Mouse (Mus musculus) E14TG2a.4 (cell line): ENCODE results near the gene Dnaic2.

Source experiments
- H3K27me3 ChIP-seq: 2 replicates; pipeline ENCODE4 v1.6.1; 2014; ENCODE audit warnings: low read length, control low read depth; ENCODE audit not compliant: insufficient read depth
- H3K36me3 ChIP-seq: 2 replicates; pipeline ENCODE4 v1.6.1; 2014; ENCODE audit warnings: low read length, control low read depth; ENCODE audit not compliant: insufficient read depth
- H3K4me1 ChIP-seq: replicated peaks from 2 replicates; pipeline ENCODE4 v1.6.1; 2014; ENCODE audit warnings: low read depth, low read length, control low read depth
- H3K4me3 ChIP-seq: replicated peaks from 2 replicates; pipeline ENCODE4 v1.5.1; 2014; ENCODE audit warnings: mild to moderate bottlenecking, low read length
- H3K9me3 ChIP-seq: 2 replicates; pipeline ENCODE4 v1.6.1; 2014; ENCODE audit warnings: low read length, control low read depth
- CTCF ChIP-seq: conservative IDR thresholded peaks from 2 replicates; pipeline ENCODE4 v1.5.1; 2014; ENCODE audit warnings: low read length
- NANOG ChIP-seq: IDR thresholded peaks from 2 replicates; pipeline ENCODE4 v1.6.1; 2014; ENCODE audit warnings: borderline replicate concordance, low read length, mixed read lengths
- POU5F1 ChIP-seq: IDR thresholded peaks from 2 replicates; pipeline ENCODE4 v1.6.1; 2014; ENCODE audit warnings: low read length, borderline replicate concordance

Dnaic2 gene

DNA sequence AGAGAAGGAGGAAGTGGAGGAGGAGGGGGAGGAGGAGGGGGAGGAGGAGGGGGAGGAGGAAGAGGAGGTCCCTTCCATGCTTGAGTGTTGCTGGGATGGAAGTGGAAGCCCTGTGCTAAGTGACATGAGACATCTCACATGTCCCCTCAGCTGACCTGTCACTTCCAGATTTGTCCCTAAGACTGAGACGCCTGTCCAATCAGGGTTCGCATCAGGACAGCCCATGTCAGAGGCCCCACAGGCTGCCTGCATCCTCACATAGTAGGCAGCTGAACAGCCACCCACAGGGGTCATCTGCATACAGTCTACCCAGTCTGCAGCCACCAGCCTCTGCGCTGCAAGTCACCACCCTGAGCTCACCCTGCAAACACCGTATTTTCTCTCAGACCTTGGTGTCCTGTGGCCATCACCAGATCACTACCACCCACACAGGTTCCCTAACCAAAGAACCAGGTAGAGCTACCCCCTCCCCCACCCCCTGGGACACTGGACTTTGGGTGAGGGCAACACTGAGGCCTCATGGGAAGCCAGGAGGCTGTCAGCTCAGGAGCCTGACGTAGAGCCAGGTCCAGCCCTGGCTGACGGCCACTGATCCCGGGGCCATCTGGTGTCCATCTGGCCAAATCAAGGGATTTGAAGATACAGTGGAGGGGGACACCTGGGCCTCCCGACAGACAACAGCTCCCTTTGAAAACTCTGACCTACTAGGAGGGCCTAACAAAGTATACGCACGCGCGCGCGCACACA is 42.4 kb upstream of the Dnaic2 start:
- peaks cover 79% of the 10 kb centered on the region for H3K4me1 ChIP-seq
- H3K4me3 ChIP-seq: peak overlapping the region; percentile 76
- H3K9me3 ChIP-seq: no peaks in the 10 kb centered on the region
- peaks cover 13% of the 10 kb centered on the region for H3K36me3 ChIP-seq
- TF ChIP-seq CTCF (no peak), POU5F1 (no peak), NANOG (no peak)
- H3K27me3 ChIP-seq: no peaks in the 10 kb centered on the region

DNA sequence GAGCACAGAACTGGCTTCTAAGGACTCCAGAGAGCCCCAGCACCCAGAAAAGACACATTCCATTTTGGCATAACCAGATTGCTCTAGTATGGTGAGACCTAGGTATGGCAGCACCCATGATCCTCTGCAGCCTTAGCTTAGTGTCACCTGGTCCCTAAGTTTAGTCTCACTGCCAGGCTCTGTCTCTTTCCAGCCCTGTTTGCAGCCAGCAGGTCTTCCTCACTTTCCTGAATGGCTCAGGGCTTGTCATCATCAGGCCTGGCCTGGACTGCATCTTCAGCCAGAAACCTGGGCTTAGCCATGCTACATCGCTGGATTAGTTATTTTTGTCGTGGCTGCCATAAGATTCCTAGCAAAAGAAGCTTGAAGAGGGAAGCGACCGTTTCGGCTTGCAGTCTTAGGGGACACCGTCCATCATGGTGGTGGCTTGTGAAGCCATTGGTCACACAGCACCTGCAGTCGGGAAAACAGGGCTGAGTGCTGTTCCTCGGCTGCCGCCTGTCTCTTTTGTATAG is 41.6 kb upstream of the Dnaic2 start:
- Histone ChIP-seq H3K4me3 (no peak overlapping the region), H3K27me3 (no peaks in the 10 kb centered on the region), H3K36me3 (peaks cover 20% of the 10 kb centered on the region), H3K9me3 (no peaks in the 10 kb centered on the region), H3K4me1 (peaks cover 79% of the 10 kb centered on the region)
- TF ChIP-seq NANOG (no peak), CTCF (no peak), POU5F1 (no peak)

DNA sequence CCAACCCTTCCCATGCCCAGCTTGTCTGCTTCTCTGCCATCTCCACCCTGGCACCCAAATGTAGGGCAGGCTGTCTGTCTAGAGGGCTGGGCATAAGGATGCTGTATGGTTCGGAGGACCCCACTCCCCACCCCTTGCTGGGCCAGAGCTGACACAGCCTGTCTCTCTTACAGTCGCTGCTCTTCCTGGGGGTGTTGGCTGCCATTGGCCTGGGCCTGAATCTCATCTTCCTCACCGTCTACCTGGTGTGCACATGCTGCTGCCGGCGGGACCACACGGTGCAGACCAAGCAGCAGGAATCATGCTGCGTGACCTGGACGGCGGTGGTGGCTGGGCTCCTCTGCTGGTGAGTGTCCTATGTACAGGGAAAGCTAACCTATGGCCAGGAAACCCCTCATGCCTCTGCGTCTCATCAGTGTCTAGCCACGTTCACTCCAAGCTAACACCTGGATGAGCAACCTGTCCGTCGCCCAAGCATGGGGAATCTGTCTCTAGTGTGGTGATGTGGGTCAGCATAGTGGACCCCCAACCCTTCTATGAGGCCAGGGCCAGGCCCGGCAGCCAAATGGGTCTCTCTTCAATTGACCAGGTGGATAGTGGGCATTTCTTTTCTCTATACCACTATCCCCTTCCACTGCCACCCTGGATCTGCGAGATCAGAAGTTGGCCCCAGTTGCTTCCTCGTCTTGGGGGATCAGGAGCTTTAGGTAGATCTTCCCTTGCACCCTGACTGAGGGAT is 40.8 kb upstream of the Dnaic2 start:
- Histone ChIP-seq H3K4me1 (peaks cover 77% of the 10 kb centered on the region), H3K4me3 (peak overlapping the region; percentile 17; the same call in 1 of the 2 replicates), H3K9me3 (no peaks in the 10 kb centered on the region), H3K27me3 (no peaks in the 10 kb centered on the region), H3K36me3 (peaks cover 22% of the 10 kb centered on the region)
- TF ChIP-seq CTCF (no peak), POU5F1 (no peak), NANOG (no peak)

DNA sequence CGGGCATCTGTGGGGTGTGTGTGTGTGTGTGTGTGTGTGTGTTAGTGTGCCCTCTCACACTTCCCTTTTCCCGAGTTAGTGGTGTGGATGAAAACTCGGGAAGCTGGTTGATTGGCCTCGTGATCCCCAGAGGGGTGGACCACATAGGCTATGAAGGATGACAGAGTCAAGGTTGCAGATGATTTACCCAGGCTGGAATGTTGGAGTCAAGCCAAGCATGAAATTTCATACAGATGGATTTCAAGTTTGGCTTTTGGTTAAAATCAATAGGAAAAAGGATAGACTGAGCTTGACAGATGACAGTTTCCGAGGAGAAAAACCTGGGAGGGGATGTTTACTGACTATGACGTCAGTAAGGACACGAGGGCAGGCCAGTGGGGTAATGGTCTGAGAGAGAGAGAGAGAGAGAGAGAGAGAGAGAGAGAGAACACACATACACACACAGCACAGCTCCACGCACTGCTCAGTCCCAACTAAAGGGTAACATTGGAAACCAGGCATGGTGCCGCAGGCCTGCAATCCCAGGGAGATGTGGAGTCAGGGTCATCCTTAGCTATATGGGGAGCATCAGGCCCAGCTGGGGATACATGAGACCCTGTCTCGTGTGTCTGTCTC is 39.5 kb upstream of the Dnaic2 start:
- Histone ChIP-seq H3K4me3 (no peak overlapping the region), H3K27me3 (no peaks in the 10 kb centered on the region), H3K4me1 (peaks cover 82% of the 10 kb centered on the region), H3K9me3 (no peaks in the 10 kb centered on the region), H3K36me3 (peaks cover 19% of the 10 kb centered on the region)
- TF ChIP-seq POU5F1 (no peak), CTCF (no peak), NANOG (no peak)

DNA sequence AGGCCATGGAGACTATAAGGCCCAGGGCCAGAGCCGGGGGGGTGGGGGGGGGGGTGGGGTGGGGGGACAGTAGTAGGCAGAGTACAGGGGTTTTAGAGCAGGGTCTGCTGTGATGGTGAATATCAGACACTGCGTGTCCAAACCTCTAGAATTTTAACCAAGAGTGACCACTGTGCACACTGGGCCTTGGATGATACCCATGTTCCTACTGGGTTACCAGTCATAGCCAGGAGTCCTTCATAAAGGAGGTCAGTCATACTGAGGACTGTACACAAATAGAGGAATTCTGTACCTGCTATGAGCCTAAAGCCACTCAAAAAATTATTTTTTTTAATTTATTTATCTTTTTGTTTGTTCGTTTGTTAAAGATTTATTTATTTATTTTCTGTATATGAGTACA is 38.5 kb upstream of the Dnaic2 start:
- TF ChIP-seq NANOG (no peak), POU5F1 (no peak)

DNA sequence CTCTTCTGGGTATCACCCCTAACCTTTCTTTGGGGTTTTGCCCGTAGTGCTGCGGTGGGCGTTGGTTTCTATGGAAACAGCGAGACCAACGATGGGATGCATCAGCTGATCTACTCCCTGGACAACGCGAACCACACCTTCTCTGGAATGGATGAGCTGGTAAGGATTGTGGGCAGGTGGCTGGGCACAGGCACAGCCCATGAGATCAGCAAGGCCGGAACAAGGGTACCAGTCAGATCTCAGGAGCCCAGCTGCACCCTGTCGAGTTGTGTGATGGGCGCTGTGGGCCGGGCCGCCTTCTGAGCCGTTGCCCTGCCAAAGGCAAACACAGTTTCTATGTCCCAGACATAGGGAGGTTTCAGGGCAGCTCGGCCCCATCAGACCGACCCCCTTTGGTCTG is 37.0 kb upstream of the Dnaic2 start:
- peaks cover 83% of the 10 kb centered on the region for H3K4me1 ChIP-seq
- no peak for TF ChIP-seq CTCF
- no peak for TF ChIP-seq POU5F1
- no peak for TF ChIP-seq NANOG
- no peaks in the 10 kb centered on the region for H3K27me3 ChIP-seq
- peaks cover 23% of the 10 kb centered on the region for H3K36me3 ChIP-seq
- no peaks in the 10 kb centered on the region for H3K9me3 ChIP-seq
- no peak overlapping the region for H3K4me3 ChIP-seq

More for the DNA sequence above, 38.5 kb upstream of the Dnaic2 start:
- Histone ChIP-seq H3K4me1 (peaks cover 83% of the 10 kb centered on the region), H3K4me3 (no peak overlapping the region), H3K9me3 (no peaks in the 10 kb centered on the region), H3K36me3 (peaks cover 18% of the 10 kb centered on the region), H3K27me3 (no peaks in the 10 kb centered on the region)

DNA sequence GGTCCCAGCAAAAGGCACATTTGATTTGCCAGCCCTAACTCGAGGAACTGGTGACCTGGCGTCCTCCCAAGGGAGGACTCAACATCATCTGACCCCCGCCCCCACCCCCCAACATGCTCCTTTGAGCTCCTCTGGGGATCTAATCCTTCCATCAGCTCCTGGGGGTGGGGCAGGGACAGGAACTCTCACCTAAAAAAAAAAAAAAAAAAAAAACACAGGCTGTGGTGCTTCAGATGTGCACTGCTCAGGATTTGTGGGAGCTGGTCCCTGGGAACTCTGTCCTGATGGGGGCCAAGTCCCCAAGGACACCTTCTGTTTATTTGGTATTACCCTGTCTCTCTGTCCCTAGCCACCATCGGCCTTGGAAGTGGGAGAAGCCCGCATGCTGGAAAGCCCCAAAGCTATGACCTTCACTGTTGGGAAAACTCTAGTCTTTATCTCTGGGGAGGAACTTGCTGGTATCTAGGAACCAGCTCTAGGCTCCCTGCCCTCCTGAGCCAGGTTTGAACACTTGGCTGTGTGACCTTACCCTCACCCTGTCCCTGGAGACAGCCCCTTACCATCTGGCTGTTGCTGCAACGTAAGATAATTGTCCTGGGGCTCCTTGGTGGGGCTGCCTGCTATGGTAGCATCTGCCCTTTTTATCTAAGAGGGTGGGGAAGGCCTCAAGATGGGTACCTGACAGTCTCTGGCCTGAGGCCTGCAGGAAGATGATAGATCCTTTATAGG is 35.6 kb upstream of the Dnaic2 start:
- H3K4me1 ChIP-seq: peaks cover 74% of the 10 kb centered on the region
- H3K4me3 ChIP-seq: no peak overlapping the region
- no peaks in the 10 kb centered on the region for H3K9me3 ChIP-seq
- TF ChIP-seq POU5F1 (no peak), CTCF (no peak), NANOG (no peak)
- H3K36me3 ChIP-seq: peaks cover 25% of the 10 kb centered on the region
- H3K27me3 ChIP-seq: no peaks in the 10 kb centered on the region

DNA sequence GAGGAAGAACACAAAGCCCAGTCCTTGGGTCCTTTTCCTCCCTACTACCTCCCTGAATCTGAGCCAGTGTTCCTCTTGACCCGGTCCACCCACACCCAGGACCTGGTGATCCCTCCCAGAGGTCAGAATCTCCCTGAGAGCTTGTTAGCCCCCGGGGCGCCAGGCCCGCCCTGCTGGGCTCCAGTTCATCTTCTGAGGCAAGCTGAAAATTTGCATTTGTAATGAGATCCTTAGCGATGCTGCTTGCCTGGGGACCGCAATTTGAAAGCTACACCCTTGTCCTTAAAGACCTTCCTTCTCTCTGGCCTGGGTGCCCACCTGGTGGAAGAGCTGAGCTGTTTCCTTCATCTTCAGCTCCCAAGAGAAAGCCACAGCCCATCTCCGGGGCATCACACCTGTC is 34.6 kb upstream of the Dnaic2 start:
- Histone ChIP-seq H3K9me3 (no peaks in the 10 kb centered on the region), H3K36me3 (peaks cover 30% of the 10 kb centered on the region), H3K27me3 (no peaks in the 10 kb centered on the region), H3K4me1 (peaks cover 66% of the 10 kb centered on the region), H3K4me3 (no peak overlapping the region)
- no peak for TF ChIP-seq CTCF
- TF ChIP-seq POU5F1: no peak
- no peak for TF ChIP-seq NANOG
